Mouse (Mus musculus) liver, postnatal 0 days (tissue): ENCODE measurements around the gene Dnajc24. TPM values are rescaled to one million over a fixed set of nuclear protein-coding genes. Genes with fewer than 3 reads are reported as not detected.
A peak's percentile ranks its signal among the peaks of the same experiment; 100 is the strongest.

Experiments used
- ATAC-seq: fragments of 200-750 bp; cut with Nextera tagmentation; 2 replicates; pipeline ENCODE4 v1.8.0; 2017; ENCODE audit warnings: mild to moderate bottlenecking, moderate library complexity
- DNase-seq: peaks from one replicate; pipeline ENCODE4 v3.0.0-alpha.2; 2016
- H3K27ac ChIP-seq: fragments of 300-500 bp; sonication (generic); 2 replicates; pipeline ENCODE4 v1.5.1; 2014; ENCODE audit warnings: antibody characterized with exemption, moderate library complexity, mild to moderate bottlenecking, low read depth
- H3K27me3 ChIP-seq: fragments of 300-500 bp; sonication (generic); 2 replicates; pipeline ENCODE4 v1.6.1; 2014; ENCODE audit warnings: low read length, control low read depth, mixed read lengths; ENCODE audit not compliant: insufficient read depth
- H3K36me3 ChIP-seq: fragments of 300-500 bp; sonication (generic); replicated peaks from 2 replicates; pipeline ENCODE4 v1.6.1; 2014; ENCODE audit warnings: mild to moderate bottlenecking, control low read depth, low read length, moderate library complexity, mixed read lengths; ENCODE audit not compliant: insufficient read depth
- H3K4me1 ChIP-seq: fragments of 300-500 bp; sonication (generic); 2 replicates; pipeline ENCODE4 v1.6.1; 2014; ENCODE audit warnings: antibody characterized with exemption, mild to moderate bottlenecking, control low read depth; ENCODE audit not compliant: insufficient read depth
- H3K4me2 ChIP-seq: fragments of 300-500 bp; sonication (generic); 2 replicates; pipeline ENCODE4 v1.6.1; 2014; ENCODE audit warnings: low read depth, mild to moderate bottlenecking, low read length, moderate library complexity, mixed read lengths
- H3K4me3 ChIP-seq: fragments of 300-500 bp; sonication (generic); 2 replicates; pipeline ENCODE4 v1.5.1; 2014; ENCODE audit warnings: low read depth, low read length
- H3K9ac ChIP-seq: fragments of 300-500 bp; sonication (generic); replicated peaks from 2 replicates; pipeline ENCODE4 v1.6.1; 2014; ENCODE audit warnings: mild to moderate bottlenecking, moderate library complexity
- H3K9me3 ChIP-seq: fragments of 300-500 bp; sonication (generic); 2 replicates; pipeline ENCODE4 v1.6.1; 2016; ENCODE audit warnings: mild to moderate bottlenecking, control low read depth, low read length, mixed read lengths
- CTCF ChIP-seq: sonication (generic); IDR thresholded peaks from 2 replicates; pipeline ENCODE4 v1.5.1; 2016; ENCODE audit warnings: antibody characterized with exemption, low read depth
- EP300 ChIP-seq: IDR thresholded peaks from 2 replicates; pipeline ENCODE4 v1.6.1; 2016; ENCODE audit warnings: antibody characterized with exemption, low read depth, mild to moderate bottlenecking
- WGBS: fragments of 180-500 bp; shearing (Covaris S2); extraction: QIAGEN DNeasy Blood & Tissue Kit; methylation state at CpG from one replicate; pipeline ENCODE4 v1.1.7; 2014; ENCODE audit not compliant: insufficient replicate concordance; 5-methylcytosine and 5-hydroxymethylcytosine counted together
- microRNA-seq: library from miRNA; unstranded; fragments of <30 nt; microRNA quantifications from one replicate; pipeline ENCODE4, GENCODE M21; 2016
- polyA plus RNA-seq: library from polyadenylated mRNA; unstranded; fragments of >200 nt; fragmentation: Nextera tagmentation; extraction: Ambion mirVana; gene quantifications from 2 replicates; pipeline ENCODE4 v1.2.1, GENCODE M21; 2015

Gene Dnajc24
- polyA plus RNA-seq, 1 experiment from 2014 or later, result 15.4 TPM

GRCm38 (mm10) chr2:105953862-105954261, 49.5 kb downstream of the Dnajc24 start:
- no peak for DNase-seq

GRCm38 (mm10) chr2:105951350-105951940, 51.9 kb downstream of the Dnajc24 start:
- H3K27me3 ChIP-seq, result no peaks in the 10 kb centered on the region
- TF ChIP-seq EP300 (no peak), CTCF (no peak)
- H3K4me2 ChIP-seq, result no peak overlapping the region
- no peaks in the 10 kb centered on the region; the same call in 1 of the 2 replicates for H3K36me3 ChIP-seq
- DNase-seq, result no peak
- peak overlapping the region; percentile 71 for H3K27ac ChIP-seq
- H3K9me3 ChIP-seq, result no peaks in the 10 kb centered on the region
- H3K9ac ChIP-seq, result no peak overlapping the region
- 54% methylated on average over 1 of the region's 1 CpGs for WGBS
- peak; percentile 73 for ATAC-seq
- peaks cover 5% of the 10 kb centered on the region; the same call in 1 of the 2 replicates for H3K4me1 ChIP-seq
- no peak overlapping the region for H3K4me3 ChIP-seq

More at GRCm38 (mm10) chr2:105953862-105954261, 49.5 kb downstream of the Dnajc24 start:
- Histone ChIP-seq H3K4me3 (no peak overlapping the region), H3K9me3 (no peaks in the 10 kb centered on the region), H3K36me3 (no peaks in the 10 kb centered on the region; the same call in 1 of the 2 replicates), H3K9ac (no peak overlapping the region), H3K27ac (no peak overlapping the region), H3K27me3 (no peaks in the 10 kb centered on the region), H3K4me2 (no peak overlapping the region), H3K4me1 (peaks cover 5% of the 10 kb centered on the region; the same call in 1 of the 2 replicates)
- 71% methylated on average over 4 of the region's 4 CpGs for WGBS
- no peak for ATAC-seq
- TF ChIP-seq CTCF (no peak), EP300 (no peak)

- Histone ChIP-seq H3K27ac (no peak overlapping the region), H3K4me3 (no peak overlapping the region), H3K27me3 (no peaks in the 10 kb centered on the region), H3K4me2 (no peak overlapping the region), H3K9ac (no peak overlapping the region), H3K9me3 (no peaks in the 10 kb centered on the region), H3K36me3 (no peaks in the 10 kb centered on the region; the same call in 1 of the 2 replicates), H3K4me1 (peaks cover 5% of the 10 kb centered on the region; the same call in 1 of the 2 replicates)
- DNase-seq (no peak), ATAC-seq (no peak)
- TF ChIP-seq EP300 (no peak), CTCF (no peak)
- 78% methylated on average over 2 of the region's 2 CpGs for WGBS
Observed at GRCm38 (mm10) chr2:105950131-105950530, 53.2 kb downstream of the Dnajc24 start.

GRCm38 (mm10) chr2:105917623-105918346, 85.6 kb downstream of the Dnajc24 start:
- Histone ChIP-seq H3K9me3 (no peaks in the 10 kb centered on the region), H3K36me3 (no peaks in the 10 kb centered on the region), H3K9ac (no peak overlapping the region), H3K27ac (no peak overlapping the region), H3K4me3 (no peak overlapping the region), H3K27me3 (no peaks in the 10 kb centered on the region), H3K4me1 (no peaks in the 10 kb centered on the region), H3K4me2 (no peak overlapping the region)
- ATAC-seq (no peak), DNase-seq (no peak)
- 85% methylated on average over 5 of the region's 5 CpGs for WGBS
- TF ChIP-seq EP300 (no peak), CTCF (no peak)

Small RNA genes lying within 50 kb of the gene (microRNA-seq; reads per million reads assigned to microRNA genes)
- gene Gm22002, result not detected

Other genes with a start within 250 kb of the Dnajc24 start
- gene Elp4, start 99.0 kb downstream of the Dnajc24 start, polyA plus RNA-seq, result 8.0 and 9.7 TPM in 2 replicates
- gene Immp1l, start 98.9 kb downstream of the Dnajc24 start, polyA plus RNA-seq, result 64.4 and 68.9 TPM in 2 replicates